Mouse (Mus musculus) frontal cortex, adult (tissue): Measurements from ENCODE around the gene Rpl35.
A peak's percentile ranks its signal among the peaks of the same experiment; 100 is the strongest.

Experiments used
- ATAC-seq: cut with Nextera tagmentation; 2 replicates; pipeline ENCODE4 v1.9.2; 2017; ENCODE audit warnings: mild to moderate bottlenecking, moderate library complexity, mixed read lengths; ENCODE audit not compliant: low TSS enrichment

Gene Rpl35

GRCm38 (mm10) chr2:38997386-38998374 is 7.7 kb downstream of the Rpl35 start, which contains the start of gene Wdr38:
TSS of gene Wdr38 (plus strand) at chr2:38997476.
- peak; percentile 86 for ATAC-seq

GRCm38 (mm10) chr2:38992452-38992851 is 13.0 kb downstream of the Rpl35 start:
- peak; percentile 41 for ATAC-seq

DNA sequence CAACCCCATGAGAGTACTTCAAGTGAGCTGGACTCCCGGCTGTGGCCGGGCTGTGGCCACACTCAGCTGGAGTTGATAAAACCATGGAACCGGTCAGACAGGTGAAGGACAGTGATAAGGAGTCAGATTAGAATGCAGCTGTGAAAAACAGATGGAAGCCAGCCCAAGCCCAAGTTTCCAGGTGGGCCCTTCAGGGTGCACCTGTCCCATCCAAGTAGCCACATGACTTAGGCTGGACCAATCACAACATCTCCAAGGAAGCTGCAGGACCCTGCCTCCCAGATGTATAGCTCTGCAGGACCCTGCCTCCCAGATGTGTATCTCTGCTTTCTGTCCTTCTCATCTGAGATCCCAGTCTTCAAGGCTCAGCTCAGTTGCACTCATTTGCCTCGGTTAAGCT is 13.4 kb downstream of the Rpl35 start:
- ATAC-seq = no peak

GRCm38 (mm10) chr2:38988929-38989328 is 16.5 kb downstream of the Rpl35 start:
- no peak for ATAC-seq

GRCm38 (mm10) chr2:38987803-38988510 is 17.5 kb downstream of the Rpl35 start:
- ATAC-seq = no peak

DNA sequence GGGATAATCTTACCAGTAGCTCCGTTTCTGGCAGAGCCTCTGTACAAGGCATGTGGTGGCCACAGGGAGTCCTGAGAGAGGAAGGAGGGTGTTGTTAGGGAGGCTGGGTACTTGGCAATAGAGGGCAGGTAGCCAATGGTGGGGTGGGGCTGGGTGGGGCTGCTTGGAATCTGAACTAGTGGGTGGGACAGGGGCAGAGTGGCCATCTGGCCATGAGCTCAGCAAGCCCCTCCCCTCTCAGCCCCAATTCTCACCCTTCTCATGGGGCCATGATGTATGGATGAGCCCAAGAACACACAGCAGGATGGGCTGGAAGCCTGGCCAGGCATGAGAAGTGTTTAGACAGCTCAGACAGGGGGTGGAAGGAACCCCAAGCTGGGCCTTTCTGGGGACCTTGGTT is 18.1 kb downstream of the Rpl35 start:
- ATAC-seq = no peak

DNA sequence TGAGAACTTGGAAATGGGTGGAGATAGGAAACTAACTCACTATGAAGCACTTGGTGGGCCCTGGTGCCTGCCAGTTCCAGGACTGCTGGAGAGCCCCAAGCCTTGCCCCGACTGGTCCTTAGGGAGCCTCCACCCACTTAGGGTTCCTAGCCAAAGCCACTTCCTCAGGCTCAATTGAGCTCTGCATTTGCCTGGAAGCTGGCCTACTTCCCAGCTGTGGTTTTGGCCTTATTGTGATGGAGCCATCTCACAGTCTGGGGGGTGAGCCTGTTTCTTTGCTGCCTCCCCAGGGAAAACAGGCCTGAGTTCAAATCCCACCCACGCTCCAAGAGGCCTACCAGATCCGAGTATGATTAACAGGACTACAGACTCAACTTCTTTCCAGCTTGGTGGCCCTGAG is 18.8 kb downstream of the Rpl35 start:
- no peak for ATAC-seq

DNA sequence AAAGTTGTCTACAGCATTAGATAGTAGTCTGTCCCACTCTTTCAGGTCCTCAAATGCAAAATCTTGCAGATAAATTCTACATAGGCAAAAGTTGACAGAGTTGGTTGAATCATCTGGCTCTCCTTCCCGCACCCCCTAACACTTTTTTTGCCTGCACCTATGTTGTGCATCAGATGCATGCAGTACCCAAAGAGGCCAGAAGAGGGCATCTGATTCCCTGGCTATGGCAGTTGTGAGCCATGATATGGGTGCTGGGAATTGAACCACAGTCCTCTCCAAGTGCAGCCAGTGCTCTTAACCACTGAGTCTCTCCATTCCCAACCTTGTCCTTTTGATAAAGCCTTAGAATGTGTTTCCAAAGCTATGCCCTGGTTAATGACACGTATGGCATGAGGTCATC is 22.0 kb downstream of the Rpl35 start:
- no peak for ATAC-seq

DNA sequence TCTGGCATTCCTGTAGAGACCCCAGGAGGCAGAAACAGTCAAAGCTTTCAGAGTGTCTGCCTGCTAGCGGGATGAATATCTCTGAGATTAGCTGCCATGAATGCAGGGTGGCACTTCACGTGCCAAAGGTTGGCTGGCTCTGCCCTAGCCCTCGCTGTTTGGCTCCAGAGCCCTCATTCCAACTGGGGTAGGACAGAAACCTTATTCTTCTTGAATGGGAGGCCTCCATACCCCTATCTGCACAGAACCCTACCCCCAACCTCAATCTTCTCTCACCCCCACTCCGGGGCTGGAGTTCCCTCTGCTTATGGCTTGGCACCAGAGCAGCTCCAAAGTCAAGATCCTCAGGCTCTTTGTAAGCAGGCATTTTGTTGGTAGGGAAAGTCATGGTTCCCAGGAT is 27.6 kb downstream of the Rpl35 start:
- ATAC-seq = no peak

DNA sequence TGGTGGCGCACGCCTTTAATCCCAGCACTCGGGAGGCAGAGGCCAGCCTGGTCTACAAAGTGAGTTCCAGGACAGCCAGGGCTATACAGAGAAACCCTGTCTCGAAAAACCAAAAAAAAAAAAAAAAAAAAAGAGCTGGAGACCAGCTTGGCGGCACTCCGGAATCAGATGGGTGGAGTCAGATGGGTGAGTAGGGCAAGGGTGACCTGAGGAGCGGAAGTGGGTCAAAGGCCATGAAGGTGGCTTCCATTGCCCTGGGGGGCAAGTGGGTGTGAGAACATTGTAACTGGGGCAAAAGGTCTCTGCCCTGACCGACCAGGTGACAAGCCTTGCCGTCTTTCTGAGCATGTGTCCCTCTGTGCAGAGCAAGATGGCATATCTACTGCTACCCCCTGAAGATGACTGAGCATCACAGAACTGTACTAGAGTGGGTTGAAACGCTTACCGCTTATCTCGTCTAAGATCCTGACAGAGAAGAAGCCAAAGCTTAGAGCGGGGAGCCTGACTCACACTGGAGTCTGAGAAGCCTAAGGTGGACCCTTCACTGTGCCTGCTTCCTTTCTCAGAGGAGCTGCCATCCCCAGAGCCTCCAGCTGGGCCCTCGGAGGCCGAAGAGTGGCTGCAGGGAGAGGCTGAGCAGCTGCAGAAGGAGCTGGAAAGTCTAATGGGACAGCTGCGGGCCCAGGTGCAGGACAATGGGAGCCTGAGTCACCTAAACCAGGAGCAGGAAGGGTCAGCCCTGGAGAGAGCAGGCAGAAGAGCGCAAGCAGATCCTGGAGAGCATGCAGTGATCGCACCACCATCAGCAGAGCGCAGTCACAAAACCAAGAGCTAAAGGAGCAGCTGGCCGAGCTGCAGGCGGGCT is 29.3 kb downstream of the Rpl35 start:
- ATAC-seq = peak; percentile 62

- ATAC-seq = no peak
These were observed 30.2 kb downstream of the Rpl35 start for GRCm38 (mm10) chr2:38975181-38975580.

DNA sequence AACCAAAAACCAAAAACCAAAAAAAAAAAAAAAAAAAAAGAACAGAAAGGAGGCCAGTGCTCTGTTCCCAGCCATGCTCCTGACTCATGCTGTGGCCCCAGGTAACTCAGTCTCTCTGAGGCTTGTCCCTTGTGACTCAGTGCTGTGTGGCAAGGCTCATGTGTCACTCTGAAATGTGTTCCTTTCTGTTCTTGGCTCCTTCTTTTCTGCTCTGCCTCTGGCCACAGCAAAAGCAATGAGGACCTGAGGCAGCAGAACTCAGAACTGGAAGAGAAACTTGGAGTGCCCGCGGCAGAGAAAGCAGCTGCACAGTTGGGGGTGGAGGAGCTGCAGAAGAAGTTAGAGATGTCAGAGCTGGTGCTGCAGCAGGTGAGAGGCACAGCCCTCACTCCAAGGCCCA is 31.3 kb downstream of the Rpl35 start:
- no peak for ATAC-seq

GRCm38 (mm10) chr2:38973701-38974100 is 31.7 kb downstream of the Rpl35 start:
- no peak for ATAC-seq

DNA sequence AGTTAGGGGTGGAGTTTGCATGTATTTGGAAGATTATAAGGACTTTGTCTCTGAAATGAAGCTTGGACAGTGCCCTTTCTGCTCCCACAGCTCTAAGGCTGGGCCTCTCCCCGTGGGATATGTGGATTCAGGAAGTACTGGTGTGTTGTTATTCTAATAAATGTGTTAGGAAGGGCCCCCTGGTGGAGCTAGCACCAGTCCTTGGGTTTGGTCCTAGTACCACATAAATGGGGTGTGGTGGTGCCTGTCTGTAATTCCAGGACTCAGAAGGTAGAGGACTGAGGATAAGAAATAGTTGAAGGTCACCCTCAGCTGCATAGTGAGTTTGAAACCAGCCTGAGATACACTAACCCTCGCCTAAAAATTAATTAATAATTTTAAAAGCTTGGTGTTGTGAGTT is 32.2 kb downstream of the Rpl35 start:
- ATAC-seq = no peak

DNA sequence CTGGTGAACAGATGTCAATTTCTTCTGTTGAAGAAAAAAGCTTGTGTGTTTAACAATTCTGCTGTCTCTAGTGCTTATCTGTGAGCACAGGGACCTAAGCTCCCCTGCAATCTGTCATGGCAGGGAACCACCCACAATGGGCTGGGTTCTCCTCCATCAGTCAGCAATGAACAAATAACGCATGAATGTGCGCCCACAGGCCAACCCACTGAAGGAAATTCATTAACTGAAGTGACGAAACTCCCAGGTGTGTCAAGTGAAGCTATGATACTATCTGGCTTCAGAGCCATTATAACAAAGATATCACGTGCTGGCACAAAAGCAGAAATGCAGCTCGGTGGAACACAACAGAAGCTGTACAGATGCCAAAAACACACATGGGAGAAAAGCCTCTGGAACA is 35.4 kb downstream of the Rpl35 start:
- ATAC-seq = no peak

- no peak for ATAC-seq
These were observed 35.8 kb downstream of the Rpl35 start for GRCm38 (mm10) chr2:38969650-38970049.

GRCm38 (mm10) chr2:38964198-38964597 is 41.2 kb downstream of the Rpl35 start:
- no peak for ATAC-seq

DNA sequence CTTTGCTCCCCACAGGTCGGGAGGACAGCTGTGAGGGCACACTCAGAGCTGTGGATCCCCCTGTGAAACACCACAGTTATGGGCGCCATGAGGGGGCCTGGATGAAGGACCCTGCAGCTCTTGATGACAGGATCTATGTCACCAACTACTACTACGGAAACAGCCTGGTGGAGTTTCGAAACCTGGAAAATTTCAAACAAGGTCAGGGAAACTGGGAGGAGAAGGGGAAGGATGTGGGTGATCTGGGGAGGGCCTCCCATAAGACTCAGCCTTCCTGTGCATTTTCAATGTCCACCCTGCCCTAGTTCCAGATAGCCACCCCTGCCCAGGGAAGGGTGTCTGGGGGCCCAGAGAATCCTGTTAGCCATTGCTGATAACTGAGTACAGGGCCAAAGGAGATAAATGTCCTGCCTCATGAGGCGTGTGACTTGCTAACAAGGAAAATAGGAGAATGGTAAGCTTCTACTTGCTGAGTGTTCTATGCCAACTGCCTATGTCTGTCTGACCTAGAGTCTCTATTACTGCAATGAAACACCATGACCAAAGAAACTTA is 47.7 kb downstream of the Rpl35 start:
- ATAC-seq = no peak

- ATAC-seq = no peak
These were observed 49.4 kb downstream of the Rpl35 start for GRCm38 (mm10) chr2:38956062-38956461.

DNA sequence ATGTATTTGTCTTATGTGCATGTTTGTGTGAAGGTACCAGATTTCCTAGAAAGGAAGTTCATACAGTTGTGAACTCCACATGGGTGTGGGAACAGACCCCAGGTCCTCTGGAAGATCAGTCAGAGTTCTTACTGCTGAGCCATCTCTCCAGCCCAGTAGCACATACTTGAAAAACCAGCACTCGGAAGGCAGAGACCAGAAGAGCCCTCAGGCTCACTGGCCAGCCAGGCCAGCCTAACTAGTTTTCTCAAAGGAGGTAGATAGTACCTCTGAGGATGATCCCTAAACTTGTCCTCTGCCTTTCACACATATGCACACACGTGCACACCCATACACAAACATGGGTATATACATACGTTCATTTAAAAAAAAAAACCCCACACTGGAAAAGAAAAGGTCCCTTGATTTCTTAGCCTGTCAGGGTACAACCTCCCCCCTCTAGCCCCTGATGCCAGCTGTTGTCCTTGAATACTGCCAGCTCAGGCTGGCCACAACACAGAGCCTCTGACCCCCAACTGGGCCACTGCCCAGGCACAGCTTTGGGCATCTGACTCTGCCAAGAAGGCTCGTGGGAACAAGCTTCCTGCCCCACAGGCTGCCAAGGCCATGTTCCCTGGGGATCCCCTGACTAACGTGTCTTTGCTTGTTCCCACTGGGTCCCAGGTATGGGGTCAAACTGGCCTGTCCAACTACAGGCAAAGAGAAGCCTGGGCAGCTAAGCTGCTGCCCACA is 52.1 kb downstream of the Rpl35 start:
- peak; percentile 13; the same call in 1 of the 2 replicates for ATAC-seq
